Mouse (Mus musculus) cerebellum, adult (tissue): ENCODE measurements around the gene Sema3b.

Experiments used
- ATAC-seq: cut with Nextera tagmentation; 2 replicates; pipeline ENCODE4 v1.9.2; 2017; ENCODE audit warnings: mild to moderate bottlenecking, moderate library complexity, mixed read lengths; ENCODE audit not compliant: insufficient number of reproducible peaks, low FRiP score, low TSS enrichment

Gene Sema3b

DNA sequence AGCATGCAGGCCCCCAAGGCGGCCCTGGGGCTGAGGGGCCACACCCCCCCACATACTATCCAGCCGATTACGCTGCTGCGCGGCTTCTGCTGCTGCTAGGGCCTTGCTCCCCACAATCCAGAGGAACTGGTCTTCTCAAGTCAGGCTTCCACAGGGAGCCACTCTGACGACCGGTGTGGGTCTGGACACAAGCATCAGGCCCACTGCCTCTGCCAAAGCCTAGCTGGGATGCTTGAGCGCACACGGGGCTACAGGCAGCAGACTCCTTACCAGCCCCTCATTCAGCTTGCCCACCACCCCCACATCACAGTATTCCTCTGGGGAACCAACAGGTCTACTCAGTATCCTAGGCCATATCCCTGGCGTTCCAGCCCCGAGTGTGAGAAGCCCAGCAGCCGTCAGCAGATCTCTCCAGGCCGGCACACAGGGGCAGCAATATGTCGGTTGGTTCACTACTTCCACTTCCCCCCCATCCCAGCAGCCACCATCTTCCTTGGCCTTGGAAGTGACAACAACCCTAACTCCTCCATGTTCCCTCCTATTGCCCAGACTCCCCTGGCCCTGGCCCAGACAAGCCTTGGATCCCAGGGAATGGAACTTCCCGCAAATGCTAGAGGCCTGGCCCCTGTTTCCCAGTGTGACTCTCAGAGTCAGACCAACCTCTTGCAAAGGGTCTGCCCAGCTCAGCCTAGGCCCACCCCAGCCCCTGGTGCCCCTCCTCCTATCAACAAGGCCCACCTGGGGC is 24.8 kb upstream of the Sema3b start:
- no peak for ATAC-seq

- ATAC-seq: no peak
These were observed 24.1 kb upstream of the Sema3b start for GRCm38 (mm10) chr9:107633091-107633660.

DNA sequence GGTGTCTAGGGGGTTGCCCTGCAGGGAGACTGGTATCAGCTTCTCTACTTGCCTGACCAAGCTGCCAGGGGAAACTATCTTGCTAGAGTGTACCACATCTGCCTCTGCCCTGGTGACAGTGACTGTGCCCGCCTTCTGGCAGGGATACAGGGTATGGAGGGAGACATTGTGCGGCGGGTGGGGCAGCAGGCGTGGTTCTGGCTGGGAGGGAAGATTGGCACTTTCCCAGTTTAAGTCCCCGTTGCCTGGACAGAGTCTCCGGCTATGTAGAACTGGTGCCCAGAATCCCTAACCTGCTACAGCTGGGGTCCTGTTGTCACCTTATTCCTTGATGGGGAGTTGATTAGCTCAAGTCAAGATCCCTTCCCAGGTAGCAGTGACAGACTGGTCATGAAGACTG is 23.4 kb upstream of the Sema3b start:
- no peak for ATAC-seq

GRCm38 (mm10) chr9:107631861-107632260 is 22.8 kb upstream of the Sema3b start:
- ATAC-seq: no peak

GRCm38 (mm10) chr9:107631311-107631826 is 22.3 kb upstream of the Sema3b start:
- no peak for ATAC-seq

GRCm38 (mm10) chr9:107630576-107630975 is 21.5 kb upstream of the Sema3b start:
- no peak for ATAC-seq

DNA sequence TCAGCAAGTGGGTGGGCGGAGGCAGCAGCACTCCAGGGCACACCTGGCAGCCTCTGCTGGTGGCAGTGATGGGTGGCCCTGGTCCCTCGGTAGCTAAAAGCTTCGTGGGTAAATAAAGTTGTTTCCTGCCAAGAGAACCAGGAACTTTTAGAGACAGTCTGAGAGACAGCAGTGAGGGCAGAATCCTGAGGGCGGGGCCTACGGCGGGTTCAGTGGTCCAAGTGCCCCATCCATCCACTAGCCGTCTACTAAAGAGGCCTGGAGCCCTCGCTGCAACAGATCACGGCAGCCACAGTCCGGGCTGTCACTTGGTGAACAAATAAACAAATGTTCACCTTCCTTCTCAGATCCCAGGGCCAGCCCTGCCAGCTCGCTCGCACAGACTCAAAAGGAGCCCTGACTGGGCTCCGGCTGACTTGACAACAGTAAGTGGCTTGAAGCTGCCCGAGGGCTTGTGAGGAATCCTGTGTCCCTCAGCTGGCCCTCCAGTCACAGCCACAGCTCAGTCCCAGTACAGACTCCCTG is 20.9 kb upstream of the Sema3b start:
- ATAC-seq: no peak

DNA sequence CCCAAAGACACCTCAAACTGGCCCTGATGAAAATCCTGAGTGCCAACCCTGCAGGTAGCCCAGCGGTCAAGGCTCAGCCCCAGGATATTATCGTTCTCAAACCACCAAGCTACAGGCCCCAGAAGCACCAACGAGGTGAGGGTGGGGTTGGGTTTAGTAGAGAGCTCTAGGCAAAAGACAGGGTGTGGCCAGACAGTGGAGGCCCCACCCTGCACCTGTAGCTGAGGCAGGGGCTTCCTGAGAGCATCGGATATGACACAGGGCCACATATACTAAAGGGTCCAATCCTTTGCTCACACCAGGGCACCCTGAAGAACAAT is 20.3 kb upstream of the Sema3b start:
- ATAC-seq: no peak

GRCm38 (mm10) chr9:107628721-107629410 is 19.8 kb upstream of the Sema3b start:
- no peak for ATAC-seq

DNA sequence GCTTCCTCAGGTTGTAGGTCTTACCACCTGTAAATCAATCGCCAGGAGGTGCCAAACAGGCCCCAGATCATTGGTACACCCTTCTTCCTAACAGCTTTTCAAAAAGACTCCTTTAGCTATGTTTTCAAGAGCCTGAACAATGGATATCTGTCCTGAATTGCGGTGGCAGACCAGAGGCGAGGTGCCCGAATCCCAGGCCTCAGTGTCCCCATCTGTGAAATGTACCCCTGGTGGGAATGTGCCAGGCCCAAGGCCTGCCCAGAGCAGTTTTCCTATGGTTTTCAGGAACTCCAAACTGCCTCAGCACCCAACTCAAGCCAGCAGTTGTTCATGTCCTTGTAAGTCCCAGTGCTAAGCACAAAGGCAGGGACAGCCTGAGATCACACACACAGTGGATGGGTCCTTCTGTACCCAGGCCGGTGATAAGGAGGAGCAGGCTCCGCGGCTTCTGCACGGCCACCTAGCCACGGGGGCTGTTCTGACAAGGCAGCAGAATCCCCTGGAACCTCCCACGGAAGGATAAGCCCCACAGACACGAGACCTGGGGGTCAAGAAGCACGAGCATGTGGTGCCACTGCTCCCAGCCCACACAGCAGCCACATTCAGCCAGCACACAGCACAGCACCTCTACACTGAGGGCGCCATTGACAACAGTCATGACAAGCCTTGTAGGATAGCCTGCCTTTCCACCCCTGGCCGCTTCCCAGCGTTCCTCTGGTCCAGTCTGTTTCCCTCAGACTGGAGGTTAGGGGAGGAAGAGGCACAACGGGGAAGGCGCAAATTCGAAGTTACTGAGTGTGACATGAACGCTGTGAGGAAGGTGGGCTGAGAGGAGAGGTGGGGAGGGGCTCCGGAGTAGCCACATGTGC is 18.6 kb upstream of the Sema3b start:
- ATAC-seq: no peak

DNA sequence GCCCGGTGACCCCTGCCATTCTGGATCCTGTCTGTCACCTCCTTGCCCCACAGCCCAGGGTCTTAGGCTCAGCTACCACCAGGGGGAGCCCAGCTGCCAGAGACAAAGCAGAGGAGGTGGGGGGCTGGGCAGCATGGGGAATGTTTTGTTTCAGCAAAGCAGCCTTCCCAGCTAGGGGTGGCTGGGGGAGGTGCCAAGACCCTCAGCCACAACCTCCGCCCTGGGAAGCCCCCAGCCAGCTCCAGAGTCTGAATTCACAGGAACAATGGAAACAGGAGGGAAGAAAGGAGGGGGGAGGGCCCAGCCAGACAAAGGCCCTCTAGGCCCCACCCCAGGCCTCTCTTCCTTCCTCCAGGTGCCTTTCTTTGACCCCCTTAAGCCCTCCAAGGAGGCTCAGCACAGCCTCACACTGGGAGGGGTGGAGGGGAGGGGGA is 17.8 kb upstream of the Sema3b start:
- ATAC-seq: no peak

- ATAC-seq: no peak
These were observed 17.3 kb upstream of the Sema3b start for GRCm38 (mm10) chr9:107626158-107626843.

DNA sequence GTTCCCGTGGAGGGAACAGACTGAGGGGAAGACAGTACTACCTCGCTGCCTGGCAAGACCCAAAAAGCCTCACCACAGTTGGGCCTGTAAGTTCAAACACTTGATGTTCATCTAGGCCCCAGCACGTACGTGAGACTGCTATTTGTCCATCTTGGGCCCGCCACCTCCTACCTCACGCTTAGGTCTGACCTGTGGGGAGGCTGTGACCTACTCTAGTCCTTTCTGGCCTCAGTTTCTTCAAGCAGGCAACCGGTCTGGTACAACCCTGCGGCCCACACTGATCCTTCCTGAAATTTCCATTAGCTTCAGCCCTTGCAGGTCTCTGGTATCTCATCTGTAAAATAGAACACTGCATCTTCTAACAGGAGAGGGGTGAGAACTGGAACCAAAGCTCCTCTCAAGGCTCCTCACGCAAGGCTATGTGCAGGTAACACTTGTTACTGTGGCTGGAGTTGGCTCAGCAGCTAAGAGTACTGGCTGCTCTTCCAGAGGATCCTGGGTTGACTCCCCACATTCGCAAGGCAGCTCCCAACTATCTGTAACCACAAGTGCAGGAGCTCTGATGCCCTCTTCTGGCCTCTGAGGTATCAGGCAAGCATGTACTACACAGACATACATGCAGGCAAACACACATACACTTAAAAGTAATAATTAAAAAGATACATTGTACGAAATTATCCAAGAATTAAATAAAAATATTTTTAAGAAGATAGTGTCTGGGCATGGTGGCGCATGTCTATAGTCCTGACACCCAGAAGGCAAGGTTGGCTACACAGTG is 16.5 kb upstream of the Sema3b start:
- ATAC-seq: no peak

- no peak for ATAC-seq
These were observed 15.9 kb upstream of the Sema3b start for GRCm38 (mm10) chr9:107624951-107625350.

GRCm38 (mm10) chr9:107624539-107624938 is 15.5 kb upstream of the Sema3b start:
- no peak for ATAC-seq

GRCm38 (mm10) chr9:107620954-107621353 is 11.9 kb upstream of the Sema3b start:
- ATAC-seq: no peak

DNA sequence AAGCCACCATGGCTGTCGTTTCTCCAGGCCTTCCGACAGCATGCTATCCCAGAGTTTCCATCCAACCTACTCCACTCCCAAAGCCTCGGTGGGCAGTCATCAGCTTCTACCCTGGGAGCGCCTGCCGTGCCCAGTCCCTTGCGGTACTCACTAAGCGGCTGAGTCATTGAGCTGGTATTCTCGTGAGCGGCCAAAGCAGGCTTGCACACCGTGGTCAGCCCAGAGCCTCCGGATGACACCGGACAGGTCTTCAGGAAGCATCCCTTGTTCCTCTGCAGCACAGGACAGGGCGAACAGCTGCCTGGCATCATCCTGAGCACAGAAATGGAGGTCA is 10.5 kb upstream of the Sema3b start:
- ATAC-seq: no peak

DNA sequence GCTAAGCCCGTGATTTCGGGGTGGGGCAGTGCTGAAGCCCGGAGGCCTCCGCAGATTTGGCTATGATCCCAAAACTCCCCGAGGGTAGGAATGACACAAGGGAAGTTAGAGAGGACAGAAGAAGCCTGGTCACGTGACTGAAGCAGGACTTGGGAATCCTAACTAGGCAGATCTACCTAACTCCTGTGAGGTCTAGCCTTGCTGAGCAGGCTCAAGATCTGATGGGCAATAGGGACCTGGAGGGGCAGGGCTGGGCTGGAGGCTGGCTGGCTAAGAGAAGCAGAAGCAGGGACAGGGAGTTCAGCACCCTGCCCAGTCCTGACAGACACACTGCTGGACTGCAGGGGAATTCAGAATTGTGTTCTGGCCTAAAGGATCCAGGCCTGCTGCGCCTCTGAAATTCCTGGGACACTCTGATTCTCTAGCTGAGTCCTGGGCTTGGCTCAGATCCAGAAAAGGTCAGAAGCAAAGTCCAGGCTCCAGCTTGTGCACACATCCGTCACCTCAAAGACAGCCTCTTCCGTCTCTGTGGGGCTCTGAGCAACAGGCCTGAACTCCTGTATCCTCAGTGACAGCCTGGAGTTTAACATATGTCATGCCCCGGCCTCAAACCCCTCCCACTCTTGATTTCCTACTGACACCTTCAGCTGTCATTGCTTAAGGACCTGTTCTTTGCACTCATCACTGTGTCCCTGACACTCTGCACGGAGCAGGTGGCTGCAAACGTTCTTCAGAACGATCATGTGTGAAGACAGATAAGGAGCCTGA is 9.9 kb upstream of the Sema3b start:
- ATAC-seq: no peak; the same call in 1 of the 2 replicates
